In the genomic region with DNA sequence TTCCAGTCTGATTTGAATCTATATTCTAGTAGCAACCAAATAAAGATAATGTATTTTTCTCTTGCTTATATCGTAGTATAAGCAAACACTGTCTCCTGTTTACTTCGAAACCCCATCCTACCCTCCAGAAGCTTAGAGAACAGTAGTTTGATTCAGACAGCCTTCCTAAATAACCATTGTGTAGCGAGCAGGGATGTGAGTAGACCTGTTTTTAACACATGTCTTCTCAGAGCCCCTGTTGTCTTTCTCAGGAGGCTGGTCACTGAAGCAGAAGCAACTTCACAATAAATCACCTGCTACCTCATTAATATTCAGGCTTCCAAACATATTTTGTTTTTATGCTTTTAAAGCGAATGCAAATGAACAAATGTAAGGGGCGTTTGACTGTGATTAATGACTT, we compare ENCODE assay signal across 16 mouse cellular contexts.
"Had no signal": no experiment of that assay in that cellular context is flagged by ENCODE, and none has a peak within 500 bp of the region (broad histone marks: within the 10 kb centered on the region; RNA-seq: fewer than 3 reads in every experiment).

No protein-coding gene starts in this region.

- DNase-seq: kidney, adult 11 months; kidney, adult 9 months; kidney, postnatal 36 days; liver; liver, embryonic 13.5 days; liver, postnatal 0 days; lung, postnatal 14 days; thymus, adult 18-20 months; thymus, postnatal 14 days had no signal

- H3K4me2 ChIP-seq: limb, embryonic 12.5 days; liver, embryonic 13.5 days; lung, embryonic 15.5 days; midbrain, embryonic 13.5 days had no signal

- H3K27ac ChIP-seq: kidney, postnatal 0 days; limb, embryonic 12.5 days; liver, embryonic 13.5 days; lung, embryonic 15.5 days; macrophage; midbrain, embryonic 13.5 days had no signal

- H3K9ac ChIP-seq: limb, embryonic 12.5 days; liver, embryonic 13.5 days; liver, postnatal 0 days; lung, embryonic 15.5 days; midbrain, embryonic 13.5 days had no signal

- ATAC-seq: liver, postnatal 0 days; midbrain, embryonic 13.5 days had no signal

- H3K27me3 ChIP-seq: limb, embryonic 12.5 days; liver, embryonic 13.5 days; lung, embryonic 15.5 days; megakaryocyte, embryonic 14.5 days; midbrain, embryonic 13.5 days had no signal

- H3K4me3 ChIP-seq: limb, embryonic 12.5 days; liver, embryonic 13.5 days; lung, embryonic 15.5 days; megakaryocyte, embryonic 14.5 days; midbrain, embryonic 13.5 days; myocyte had no signal

- H3K4me1 ChIP-seq: liver, embryonic 13.5 days; lung, embryonic 15.5 days; megakaryocyte, embryonic 14.5 days had no signal

- H3K36me3 ChIP-seq: limb, embryonic 12.5 days; liver, embryonic 13.5 days; lung, embryonic 15.5 days; midbrain, embryonic 13.5 days had no signal

- H3K9me3 ChIP-seq: limb, embryonic 12.5 days; liver, embryonic 13.5 days; lung, embryonic 15.5 days; megakaryocyte, embryonic 14.5 days; midbrain, embryonic 13.5 days had no signal
